Mouse (Mus musculus) heart, postnatal 14 days (tissue): Measurements from ENCODE around the gene Necab2. TPM values are rescaled to one million over a fixed set of nuclear protein-coding genes. Genes with fewer than 3 reads are reported as not detected.

Experiments
- DNase-seq, 2 experiments: peaks; one replicate each; pipeline ENCODE4 v3.0.0; 2021 to 2022
- intact Hi-C: fragments of 180-260 bp; cut with DNase I; formaldehyde crosslinking; loops from one replicate; pipeline ENCODE4 v1.15.1; 2025
- total RNA-seq, 2 experiments: library from RNA; stranded (reverse); gene quantifications; 2 replicates each; pipeline ENCODE4 v1.2.3; 2021

Necab2 gene
- total RNA-seq, 2 experiments from 2014 or later, result not detected

DNA sequence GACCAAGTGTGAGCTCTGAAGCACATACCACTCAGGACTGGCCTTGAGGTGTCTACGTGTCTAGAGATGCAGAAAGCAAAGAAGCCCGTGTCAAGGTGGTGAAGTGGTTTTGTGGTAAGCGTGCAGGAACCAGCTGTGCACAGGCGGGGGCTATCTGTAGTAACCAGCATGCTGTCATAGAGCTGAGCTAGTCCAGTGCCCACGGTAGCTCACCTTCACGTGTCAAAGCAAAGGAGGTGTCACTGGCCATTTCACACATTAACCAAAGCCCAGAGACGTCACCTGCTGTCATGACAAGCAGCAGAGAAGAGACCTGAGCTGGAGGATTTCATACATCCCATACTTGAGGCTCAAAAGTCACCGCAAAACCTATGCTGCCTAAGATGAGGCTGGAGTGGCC, 59.6 kb downstream of the Necab2 start:
- no peak for DNase-seq
- intact Hi-C loops, result no loop called here

DNA sequence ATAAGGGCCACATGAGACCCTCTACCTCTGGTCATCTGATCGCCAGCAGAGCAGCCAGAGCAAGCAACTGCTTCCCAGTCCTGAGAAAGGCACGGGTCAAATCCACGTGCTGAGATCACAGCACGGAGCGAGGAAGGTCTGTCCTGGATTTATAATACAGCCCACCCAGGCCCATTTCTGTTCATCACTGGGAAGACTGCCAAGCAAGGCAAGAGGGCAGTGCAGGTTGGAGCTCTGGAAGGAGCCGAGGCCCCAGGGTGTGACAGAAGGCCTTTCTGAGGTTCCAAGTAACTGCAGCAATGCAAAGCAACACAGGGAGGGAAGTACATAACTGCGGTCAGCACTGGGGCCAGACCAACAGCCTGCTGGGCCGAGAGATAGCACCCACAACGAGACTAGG, 64.0 kb downstream of the Necab2 start:
- no peak for DNase-seq
- intact Hi-C loops, result no loop called here

DNA sequence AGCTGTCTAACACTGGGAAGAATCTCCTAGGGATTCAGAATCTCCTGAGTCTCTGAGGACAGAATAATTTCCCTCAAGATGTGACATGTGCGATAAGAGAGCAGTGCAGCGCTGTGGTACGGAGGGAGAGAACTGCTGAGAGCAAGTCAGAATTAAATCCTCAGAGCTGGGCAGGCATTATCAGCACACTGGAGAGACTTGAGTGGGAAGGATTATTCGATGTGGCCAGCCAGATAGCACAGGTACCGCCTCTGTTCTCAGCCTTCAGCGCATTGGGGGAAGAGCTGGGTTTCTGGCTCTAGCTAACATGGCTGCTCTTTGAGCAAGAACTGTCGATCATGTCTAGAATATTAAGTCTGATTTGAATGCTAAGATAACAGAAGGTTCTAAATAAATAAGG, 65.2 kb downstream of the Necab2 start:
- no peak for DNase-seq
- intact Hi-C loops, result no loop called here

DNA sequence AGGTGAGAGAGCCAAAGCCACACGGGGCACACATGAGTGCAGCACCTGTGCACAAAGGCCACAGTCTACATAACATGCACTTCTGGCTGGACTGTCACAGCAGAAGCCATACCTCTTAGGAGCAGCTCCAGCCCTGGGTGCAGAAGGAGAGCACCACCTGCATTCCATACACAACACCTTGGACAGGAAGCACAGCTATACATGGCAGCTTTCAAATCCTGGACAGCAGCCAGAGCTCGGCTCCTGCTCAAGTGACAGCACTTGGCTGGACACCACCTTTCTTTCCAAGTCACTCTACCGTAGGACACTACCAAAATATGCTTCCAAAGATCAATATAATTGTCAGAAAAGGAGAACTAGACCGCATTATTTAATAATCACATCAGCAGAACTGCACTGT, 66.9 kb downstream of the Necab2 start:
- intact Hi-C loops, result no loop called here
- DNase-seq, result no peak

DNA sequence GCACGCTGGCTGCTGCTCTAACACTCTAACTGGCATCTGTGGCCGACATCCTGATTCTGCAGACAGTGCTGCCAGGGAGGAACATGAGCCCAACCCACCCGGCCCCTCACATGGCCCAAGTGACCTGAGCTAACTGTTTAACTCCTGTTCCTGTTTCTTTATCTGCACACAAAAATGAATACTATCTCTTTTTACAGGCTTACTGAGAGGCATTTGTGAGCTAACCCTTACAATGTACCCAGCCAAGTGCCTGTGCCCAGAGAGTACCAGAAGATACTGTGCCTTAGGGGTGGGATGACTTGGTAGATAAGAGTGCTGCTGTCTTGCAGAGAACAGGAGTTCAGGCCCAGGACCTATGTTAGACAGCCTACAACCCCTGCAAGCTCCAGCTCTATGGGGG, 68.4 kb downstream of the Necab2 start:
- intact Hi-C loops, result no loop called here

DNA sequence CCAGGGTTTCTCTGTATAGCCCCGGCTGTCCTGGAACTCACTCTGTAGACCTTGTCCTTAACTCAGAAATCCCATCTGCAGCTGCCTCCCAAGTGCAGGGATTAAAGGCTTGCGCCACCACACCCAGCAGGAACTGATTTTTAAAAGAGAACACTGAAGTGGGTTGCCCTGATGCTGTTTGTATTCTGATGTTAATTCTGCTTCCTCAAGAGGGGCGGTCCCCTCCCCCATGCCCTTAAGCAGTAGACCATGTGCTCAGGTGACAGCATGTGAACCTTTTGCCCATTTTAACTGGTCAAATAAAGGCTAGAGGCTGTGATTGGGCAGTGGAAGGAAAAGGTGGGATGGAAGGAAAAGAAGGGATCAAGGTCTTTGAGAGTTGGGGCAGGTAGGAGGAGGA, 69.2 kb downstream of the Necab2 start:
- no peak for DNase-seq
- intact Hi-C loops, result no loop called here

More for the DNA sequence above, 68.4 kb downstream of the Necab2 start:
- no peak for DNase-seq

DNA sequence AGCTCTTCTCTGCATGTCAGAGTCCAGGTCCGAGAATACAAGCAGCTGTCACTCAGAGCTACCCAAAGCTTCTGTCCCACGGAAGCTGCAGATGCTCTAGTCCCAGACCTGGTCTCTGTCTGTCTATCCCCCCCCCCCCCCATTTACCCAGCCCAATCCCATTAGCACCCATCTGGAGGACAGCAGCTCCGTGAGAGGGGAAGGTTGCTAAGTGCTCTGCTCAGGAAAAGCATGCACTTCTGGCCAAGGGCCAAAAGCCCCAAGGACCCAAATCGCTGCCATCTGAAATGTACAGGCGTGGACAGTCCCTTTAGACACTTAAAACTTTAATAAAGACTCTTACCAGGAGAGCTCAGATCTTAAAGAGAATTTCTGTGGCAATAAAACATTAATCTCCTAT, 70.2 kb downstream of the Necab2 start:
- no peak for DNase-seq
- intact Hi-C loops, result no loop called here

DNA sequence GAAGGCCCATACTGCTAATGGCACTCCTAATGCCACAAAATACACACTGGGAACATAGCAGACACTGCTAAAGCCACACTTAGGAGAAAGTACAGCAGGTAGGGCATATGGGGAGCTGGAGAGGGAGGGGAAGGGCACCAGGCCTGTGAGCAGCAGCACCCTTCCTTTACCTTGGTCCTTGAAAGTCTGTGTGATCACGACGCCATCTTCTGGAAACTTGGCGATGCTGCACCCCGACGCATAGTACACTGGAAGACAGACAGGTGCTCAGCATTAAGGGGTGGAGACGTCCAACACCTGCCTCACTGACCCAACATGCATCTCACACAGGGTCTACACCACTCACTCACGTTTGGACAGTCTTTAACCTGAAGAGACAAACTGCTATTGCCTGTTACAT, 73.6 kb downstream of the Necab2 start:
- intact Hi-C loops, result loop anchor here (10.0 kb wide), 1 partner anchor 85 kb away; the partner anchor contains the start of gene Taf1c
- no peak for DNase-seq

Other genes starting within 250 kb of the Necab2 start
- gene Hsbp1, start 102.2 kb upstream of the Necab2 start, total RNA-seq, result 100 to 1,000 TPM; 159 to 166 TPM
- gene Mlycd, start 51.8 kb upstream of the Necab2 start, total RNA-seq, result 100 to 1,000 TPM; 102 to 110 TPM
- 1 to 10 TPM; 1.3 to 2.5 TPM for gene Osgin1, start 12.6 kb upstream of the Necab2 start, total RNA-seq
- not detected for gene Slc38a8, start 55.0 kb downstream of the Necab2 start, total RNA-seq
- gene Mbtps1, start 112.0 kb downstream of the Necab2 start, total RNA-seq, result 10 to 100 TPM; 54.0 to 54.7 TPM
- 10 to 100 TPM; 17.9 to 20.7 TPM for gene Hsdl1, start 128.5 kb downstream of the Necab2 start, total RNA-seq
- under 1 TPM in 1 of 2 experiments, not detected in 1; 0.12 TPM for gene Dnaaf1, start 128.5 kb downstream of the Necab2 start, total RNA-seq
- gene Taf1c, start 158.5 kb downstream of the Necab2 start, total RNA-seq, result 1 to 10 TPM; 4.0 to 4.2 TPM
- not detected for gene Adad2, start 166.0 kb downstream of the Necab2 start, total RNA-seq
- gene Kcng4, start 189.0 kb downstream of the Necab2 start, total RNA-seq, result under 1 TPM; 0.10 to 0.33 TPM
- gene Wfdc1, start 219.6 kb downstream of the Necab2 start, total RNA-seq, result 10 to 100 TPM; 48.2 to 51.1 TPM